Comparison of ENCODE assay signal across 9 mouse cellular contexts in the genomic region with DNA sequence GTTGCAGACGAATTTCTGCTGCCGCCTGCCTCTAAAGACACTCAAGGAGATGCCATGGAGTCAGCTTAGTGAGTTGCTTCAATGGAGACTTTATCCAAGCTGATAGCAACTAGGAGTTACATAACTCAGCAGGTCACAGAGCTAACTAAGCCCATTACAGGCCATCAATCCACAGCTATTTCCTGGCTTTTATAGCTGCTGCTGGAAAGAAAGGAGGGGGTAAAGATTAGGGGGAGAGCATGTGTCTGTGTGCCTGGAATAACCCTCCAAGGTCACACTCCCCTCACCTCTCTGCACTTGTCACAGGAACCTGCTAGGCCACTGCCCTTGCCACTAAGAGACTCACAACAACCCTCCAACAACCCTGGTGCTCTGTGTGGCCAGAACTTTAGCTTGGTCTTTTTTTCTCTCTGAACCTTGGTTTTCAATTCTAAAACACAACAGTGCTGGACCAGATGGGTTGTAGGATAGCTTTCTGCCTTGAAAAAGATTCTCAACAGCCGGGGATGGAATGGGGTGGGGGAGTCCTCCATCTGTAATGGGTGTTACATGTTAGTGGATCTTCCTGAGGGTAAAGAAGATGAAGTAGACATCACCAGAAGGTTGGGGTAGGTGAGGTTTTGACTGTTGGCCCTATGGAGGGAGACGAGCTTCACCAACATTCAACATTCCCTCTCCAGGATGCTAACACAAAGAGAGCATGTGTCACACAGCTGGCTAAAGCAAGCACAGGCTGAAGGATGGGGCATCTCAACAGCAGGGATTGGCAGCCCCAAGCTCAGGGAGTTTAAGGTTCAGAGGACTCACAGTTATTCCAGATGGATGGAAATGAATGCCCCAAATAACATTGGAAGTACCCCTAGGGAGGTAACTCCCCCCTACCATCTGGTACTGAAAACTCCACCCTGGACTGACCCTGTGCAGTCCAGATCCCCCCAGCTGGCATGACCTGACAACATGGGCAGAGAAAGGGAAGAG.
DNase-seq lines count a peak whose midpoint lies in the region; ATAC-seq and TF ChIP-seq lines count a peak whose summit lies in the region.
"Had no signal": no experiment of that assay in that cellular context is flagged by ENCODE, and none has a peak within 500 bp of the region (broad histone marks: within the 10 kb centered on the region; RNA-seq: fewer than 3 reads in every experiment).

No protein-coding gene starts in this region.

- intact Hi-C loops in gastrocnemius, adult 2 months (cut with DNase I), result no loop called here

- H3K27me3 ChIP-seq in intestine, embryonic 14.5 days (replicated peaks; ENCODE audit: control insufficient read depth, insufficient read depth, low read length), result no peaks in the 10 kb centered on the region
- no peaks in the 10 kb centered on the region for H3K27me3 ChIP-seq in intestine, postnatal 0 days (replicated peaks; ENCODE audit: control insufficient read depth, insufficient read depth, low read length)
- no peaks in the 10 kb centered on the region for H3K27me3 ChIP-seq in neural tube, embryonic 13.5 days
- H3K27me3 ChIP-seq: embryonic facial prominence, embryonic 12.5 days; liver, embryonic 15.5 days had no signal

- 70% methylated on average over 4 of the region's 4 CpGs for WGBS in intestine, embryonic 14.5 days
- 65% methylated on average over 4 of the region's 4 CpGs for WGBS in intestine, postnatal 0 days
- WGBS in neural tube, embryonic 13.5 days, result 60% methylated on average over 4 of the region's 4 CpGs

- H3K4me3 ChIP-seq in gastrocnemius, adult 2 months, result peak overlapping the region; percentile 13
- no peak overlapping the region for H3K4me3 ChIP-seq in intestine, embryonic 14.5 days (ENCODE audit: low read depth, low read length)
- no peak overlapping the region for H3K4me3 ChIP-seq in intestine, postnatal 0 days (ENCODE audit: low read depth, low read length)
- H3K4me3 ChIP-seq in neural tube, embryonic 13.5 days, result no peak overlapping the region
- H3K4me3 ChIP-seq: embryonic facial prominence, embryonic 12.5 days; liver, embryonic 15.5 days had no signal

- no peak overlapping the region for H3K4me2 ChIP-seq in intestine, embryonic 14.5 days (ENCODE audit: low read length)
- H3K4me2 ChIP-seq in intestine, postnatal 0 days (replicated peaks; ENCODE audit: low read depth), result no peak overlapping the region
- H3K4me2 ChIP-seq in neural tube, embryonic 13.5 days, result no peak overlapping the region
- H3K4me2 ChIP-seq: embryonic facial prominence, embryonic 12.5 days; liver, embryonic 15.5 days had no signal

- H3K27ac ChIP-seq in gastrocnemius, adult 2 months, result peak overlapping the region; percentile 80
- no peak overlapping the region for H3K27ac ChIP-seq in intestine, embryonic 14.5 days (ENCODE audit: low read depth)
- no peak overlapping the region for H3K27ac ChIP-seq in intestine, postnatal 0 days (ENCODE audit: low read depth, low read length)
- no peak overlapping the region; the same call in 1 of the 2 replicates for H3K27ac ChIP-seq in neural tube, embryonic 13.5 days (replicated peaks)
- H3K27ac ChIP-seq: embryonic facial prominence, embryonic 12.5 days; liver, embryonic 15.5 days had no signal

- peaks cover 10% of the 10 kb centered on the region; the same call in 1 of the 2 replicates for H3K4me1 ChIP-seq in intestine, embryonic 14.5 days (replicated peaks; ENCODE audit: control insufficient read depth, insufficient read depth, low read length)
- peaks cover 6% of the 10 kb centered on the region for H3K4me1 ChIP-seq in intestine, postnatal 0 days (replicated peaks; ENCODE audit: control insufficient read depth, insufficient read depth, low read length)
- H3K4me1 ChIP-seq in neural tube, embryonic 13.5 days (replicated peaks), result peaks cover 32% of the 10 kb centered on the region

- no peak for ATAC-seq in intestine, embryonic 14.5 days (replicated peaks; ENCODE audit: low FRiP score, low TSS enrichment, low read depth)
- ATAC-seq in intestine, postnatal 0 days, result no peak
- ATAC-seq in neural tube, embryonic 13.5 days (ENCODE audit: low read depth), result no peak

- no peak for TF ChIP-seq CTCF in gastrocnemius, adult 2 months (IDR thresholded peaks at IDR 0.05)
- no peak for TF ChIP-seq CTCF in intestine, postnatal 0 days (IDR thresholded peaks at IDR 0.05; ENCODE audit: low read depth)

- H3K36me3 ChIP-seq in intestine, embryonic 14.5 days (ENCODE audit: control insufficient read depth, insufficient read depth, low read length), result 0 out of 2 replicates have a peak, but pooled peaks cover 7% of the 10 kb centered on the region
- H3K36me3 ChIP-seq in intestine, postnatal 0 days (ENCODE audit: control insufficient read depth, insufficient read depth), result peaks cover 7% of the 10 kb centered on the region; the same call in 1 of the 2 replicates
- peaks cover 18% of the 10 kb centered on the region for H3K36me3 ChIP-seq in neural tube, embryonic 13.5 days
- H3K36me3 ChIP-seq: liver, embryonic 15.5 days had no signal

- DNase-seq in gastrocnemius, adult 2 months, result no peak
- DNase-seq in gastrocnemius, postnatal 4 days (ENCODE audit: low spot score in 2 of 2), result no peak
- peak; percentile 48 for DNase-seq in intestine, embryonic 14.5 days (ENCODE audit: low spot score)
- DNase-seq in neural tube, embryonic 10.5 days (ENCODE audit: extremely low spot score, low spot score), result no peak
- DNase-seq in B cell, adult 2 months, result no peak

- no peaks in the 10 kb centered on the region for H3K9me3 ChIP-seq in intestine, embryonic 14.5 days (ENCODE audit: control insufficient read depth, low read length)
- H3K9me3 ChIP-seq in intestine, postnatal 0 days (ENCODE audit: control insufficient read depth), result no peaks in the 10 kb centered on the region
- no peaks in the 10 kb centered on the region for H3K9me3 ChIP-seq in neural tube, embryonic 13.5 days
- H3K9me3 ChIP-seq: embryonic facial prominence, embryonic 12.5 days; liver, embryonic 15.5 days had no signal

- H3K9ac ChIP-seq in intestine, embryonic 14.5 days (ENCODE audit: low read length), result no peak overlapping the region
- no peak overlapping the region for H3K9ac ChIP-seq in intestine, postnatal 0 days (ENCODE audit: low read depth, low read length)
- peak overlapping the region; percentile 43; the same call in 1 of the 2 replicates for H3K9ac ChIP-seq in neural tube, embryonic 13.5 days
- H3K9ac ChIP-seq: embryonic facial prominence, embryonic 12.5 days; liver, embryonic 15.5 days had no signal
